Mouse (Mus musculus): ENCODE measurements around the gene Rad52. TPM values are rescaled to one million over a fixed set of nuclear protein-coding genes. Genes with fewer than 3 reads are reported as not detected.

The Rad52 gene
- total RNA-seq (2014; rRNA removed) = 10.5 and 11.5 TPM in 2 replicates
- polyA plus RNA-seq (2012; rRNA removed) = 7.9 and 10.3 TPM in 2 replicates

DNA sequence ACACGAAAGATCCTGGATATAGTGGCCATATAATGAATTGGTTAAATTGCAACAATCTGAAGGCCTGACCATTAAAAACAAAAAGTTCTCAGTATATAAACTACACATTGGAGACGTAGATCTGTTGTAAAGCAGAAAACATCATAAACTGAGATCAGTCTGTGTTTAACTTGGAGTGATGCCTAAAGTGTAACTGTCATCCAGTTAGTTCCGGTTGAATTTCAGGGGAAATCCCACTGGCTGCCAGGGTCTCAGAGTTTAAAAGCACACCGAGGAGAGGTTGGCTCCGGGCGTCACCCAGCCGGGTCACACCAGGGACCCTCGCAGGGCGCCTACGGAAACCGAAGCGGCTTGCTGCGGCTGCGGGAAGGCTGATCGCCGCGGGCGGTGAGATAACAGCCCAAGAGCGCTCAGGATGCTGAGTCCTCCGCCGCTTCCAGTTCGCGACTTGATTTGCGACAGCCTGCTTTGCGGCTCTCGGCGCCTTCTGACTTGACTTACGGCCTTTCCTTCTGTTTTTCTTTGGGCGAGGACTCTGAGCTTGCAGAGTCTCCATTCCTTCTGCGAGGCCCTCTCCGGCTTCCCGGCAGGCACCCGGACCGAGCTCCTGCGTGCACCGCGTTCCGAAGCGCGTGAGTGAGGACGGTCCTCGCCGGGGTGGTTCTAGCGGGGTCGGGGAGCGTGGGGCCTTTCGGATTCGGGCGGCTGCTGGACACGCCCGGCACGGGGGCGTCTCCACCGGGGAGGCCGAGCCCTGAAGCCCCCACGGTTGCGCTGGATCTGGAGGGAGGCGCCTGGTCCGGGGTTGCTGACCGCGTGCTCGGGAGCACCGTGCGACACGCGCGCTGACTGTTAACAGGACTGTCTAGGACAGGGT, at the start of gene Rad52:
TSS of gene Rad52 (plus strand) at position 495 of the 877 bp plus-strand sequence.
- DNase-seq (ENCODE audit: extremely low read depth, low read depth, low spot score) = peak; percentile 84
- H3K27me3 ChIP-seq (ENCODE audit: control insufficient read depth, insufficient read depth, low read length) = no peaks in the 10 kb centered on the region
- no peaks in the 10 kb centered on the region for H3K36me3 ChIP-seq (ENCODE audit: control insufficient read depth, insufficient read depth, low read length)
- no peaks in the 10 kb centered on the region for H3K4me1 ChIP-seq (ENCODE audit: control insufficient read depth, insufficient read depth, low read length)
- H3K9ac ChIP-seq (ENCODE audit: low read depth, low read length) = peak within 1 kb of the TSS; percentile 95
- peak within 1 kb of the TSS; percentile 81 for H3K27ac ChIP-seq (replicated peaks; ENCODE audit: insufficient read depth, low read depth, low read length)
- under 1% methylated on average over 67 of the region's 67 CpGs for WGBS
- peak within 1 kb of the TSS; percentile 95 for H3K4me3 ChIP-seq (ENCODE audit: insufficient read depth, low read depth, low read length)
- H3K79me2 ChIP-seq (ENCODE audit: control insufficient read depth, insufficient read depth, low read length) = peaks cover 12% of the 10 kb centered on the region; the same call in 1 of the 2 replicates
- TF ChIP-seq CTCF (IDR thresholded peaks at IDR 0.05; ENCODE audit: low read depth, low read length) = no peak
- peak; percentile 57; the same call in 1 of the 2 replicates for TF ChIP-seq POLR2A (IDR thresholded peaks at IDR 0.05; ENCODE audit: extremely low read depth, insufficient read depth, low read length)

DNA sequence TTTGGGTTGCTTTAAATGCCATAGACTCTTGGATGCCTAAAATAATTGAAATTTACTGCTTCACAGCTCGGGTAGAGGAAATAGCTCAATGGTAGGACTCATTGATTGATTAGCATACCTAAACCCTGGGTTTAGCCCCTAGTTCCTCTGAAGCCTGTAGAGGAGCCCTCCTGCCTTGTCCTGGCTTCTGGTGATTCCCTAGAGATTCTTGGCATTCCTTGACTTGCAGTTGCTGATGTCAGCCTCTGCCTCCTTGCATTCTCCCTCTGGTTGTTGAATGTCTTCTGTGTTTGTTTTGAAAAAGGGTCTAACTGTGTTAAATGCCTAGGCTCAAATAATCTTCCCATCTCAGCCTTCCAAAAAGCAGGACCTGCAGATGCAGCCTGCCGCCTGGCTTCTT, 48.3 kb upstream of the Rad52 start:
- no peaks in the 10 kb centered on the region for H3K27me3 ChIP-seq (ENCODE audit: control insufficient read depth, insufficient read depth, low read length)
- H3K9ac ChIP-seq (ENCODE audit: low read depth, low read length) = no peak overlapping the region
- TF ChIP-seq POLR2A (IDR thresholded peaks at IDR 0.05; ENCODE audit: extremely low read depth, insufficient read depth, low read length) = no peak
- TF ChIP-seq CTCF (IDR thresholded peaks at IDR 0.05; ENCODE audit: low read depth, low read length) = no peak
- H3K79me2 ChIP-seq (ENCODE audit: control insufficient read depth, insufficient read depth, low read length) = no peaks in the 10 kb centered on the region
- H3K4me1 ChIP-seq (ENCODE audit: control insufficient read depth, insufficient read depth, low read length) = no peaks in the 10 kb centered on the region
- no peak overlapping the region for H3K27ac ChIP-seq (replicated peaks; ENCODE audit: insufficient read depth, low read depth, low read length)
- 82% methylated on average over 2 of the region's 2 CpGs for WGBS
- no peak overlapping the region for H3K4me3 ChIP-seq (ENCODE audit: insufficient read depth, low read depth, low read length)
- H3K36me3 ChIP-seq (ENCODE audit: control insufficient read depth, insufficient read depth, low read length) = no peaks in the 10 kb centered on the region
- no peak for DNase-seq (ENCODE audit: extremely low read depth, low read depth, low spot score)

DNA sequence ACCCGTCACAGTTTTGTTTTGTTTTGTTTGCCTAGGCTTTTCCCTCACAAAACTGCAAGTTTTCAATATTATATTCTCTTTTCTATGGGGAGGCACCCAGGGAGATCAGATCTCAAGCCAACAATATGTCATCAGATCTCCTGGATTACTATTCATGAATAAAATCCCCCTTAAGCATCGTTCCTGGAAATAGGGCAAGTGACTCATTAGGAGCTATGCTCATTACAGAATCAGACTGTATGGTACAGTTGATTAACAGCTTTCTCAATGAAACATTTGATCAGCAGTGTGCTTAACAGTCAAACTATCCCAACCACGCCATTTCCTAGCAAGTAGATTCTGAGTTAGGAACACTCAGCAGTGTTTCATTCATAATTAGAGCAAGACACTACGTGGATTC, 47.0 kb upstream of the Rad52 start:
- Histone ChIP-seq H3K4me3 (ENCODE audit: insufficient read depth, low read depth, low read length) (no peak overlapping the region), H3K4me1 (ENCODE audit: control insufficient read depth, insufficient read depth, low read length) (no peaks in the 10 kb centered on the region), H3K27me3 (ENCODE audit: control insufficient read depth, insufficient read depth, low read length) (no peaks in the 10 kb centered on the region), H3K9ac (ENCODE audit: low read depth, low read length) (no peak overlapping the region), H3K27ac (replicated peaks; ENCODE audit: insufficient read depth, low read depth, low read length) (no peak overlapping the region), H3K36me3 (ENCODE audit: control insufficient read depth, insufficient read depth, low read length) (no peaks in the 10 kb centered on the region), H3K79me2 (ENCODE audit: control insufficient read depth, insufficient read depth, low read length) (no peaks in the 10 kb centered on the region)
- no peak for DNase-seq (ENCODE audit: extremely low read depth, low read depth, low spot score)
- TF ChIP-seq CTCF (IDR thresholded peaks at IDR 0.05; ENCODE audit: low read depth, low read length) (no peak), POLR2A (IDR thresholded peaks at IDR 0.05; ENCODE audit: extremely low read depth, insufficient read depth, low read length) (no peak)
- 95% methylated on average over 4 of the region's 4 CpGs for WGBS

DNA sequence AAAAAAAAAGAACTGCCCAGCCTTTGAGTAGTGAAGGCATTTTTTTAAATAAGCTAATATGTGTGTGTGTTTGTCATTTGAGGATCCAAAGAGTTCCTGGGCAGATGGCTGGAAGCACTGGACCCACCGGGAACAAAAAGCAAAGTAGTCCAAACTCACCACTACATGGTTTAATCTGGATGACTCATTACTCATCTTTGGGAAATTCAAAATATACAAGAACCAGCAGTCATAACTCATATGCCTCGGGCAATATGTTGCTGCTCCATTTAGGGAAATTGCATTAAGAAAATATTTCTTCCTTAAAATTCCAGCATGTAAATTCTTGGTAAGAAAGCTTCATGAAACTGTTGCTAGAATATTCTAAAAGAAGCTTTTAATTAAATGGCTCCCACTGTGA, 42.3 kb upstream of the Rad52 start:
- Histone ChIP-seq H3K27ac (replicated peaks; ENCODE audit: insufficient read depth, low read depth, low read length) (no peak overlapping the region), H3K27me3 (ENCODE audit: control insufficient read depth, insufficient read depth, low read length) (no peaks in the 10 kb centered on the region), H3K79me2 (ENCODE audit: control insufficient read depth, insufficient read depth, low read length) (no peaks in the 10 kb centered on the region), H3K9ac (ENCODE audit: low read depth, low read length) (no peak overlapping the region), H3K4me3 (ENCODE audit: insufficient read depth, low read depth, low read length) (no peak overlapping the region), H3K4me1 (ENCODE audit: control insufficient read depth, insufficient read depth, low read length) (no peaks in the 10 kb centered on the region), H3K36me3 (ENCODE audit: control insufficient read depth, insufficient read depth, low read length) (no peaks in the 10 kb centered on the region)
- TF ChIP-seq POLR2A (IDR thresholded peaks at IDR 0.05; ENCODE audit: extremely low read depth, insufficient read depth, low read length) (no peak), CTCF (IDR thresholded peaks at IDR 0.05; ENCODE audit: low read depth, low read length) (no peak)
- WGBS = 91% methylated on average over 2 of the region's 2 CpGs
- no peak for DNase-seq (ENCODE audit: extremely low read depth, low read depth, low spot score)

DNA sequence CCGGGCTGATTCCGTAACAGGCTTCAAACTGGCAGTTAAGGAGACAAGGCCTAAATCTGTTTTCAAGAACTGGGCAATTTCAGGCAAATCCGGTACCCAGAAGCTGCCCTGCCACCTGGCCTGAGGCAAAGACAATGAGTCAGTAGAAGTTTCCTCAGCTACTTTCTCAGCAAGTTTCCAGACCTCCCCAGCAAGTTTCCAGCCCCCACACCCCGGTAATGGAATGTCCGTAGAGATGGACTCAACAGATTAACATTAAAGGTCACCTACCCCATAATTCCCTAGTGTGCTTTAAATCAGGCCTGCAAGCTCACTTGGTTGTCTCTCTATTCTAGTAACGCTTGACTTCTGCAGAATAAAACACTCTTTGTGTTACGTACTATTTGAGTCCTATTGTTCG, 41.0 kb upstream of the Rad52 start:
- no peak for TF ChIP-seq POLR2A (IDR thresholded peaks at IDR 0.05; ENCODE audit: extremely low read depth, insufficient read depth, low read length)
- TF ChIP-seq CTCF (IDR thresholded peaks at IDR 0.05; ENCODE audit: low read depth, low read length) = no peak
- WGBS = 91% methylated on average over 8 of the region's 8 CpGs

More for the DNA sequence above, 41.0 kb upstream of the Rad52 start:
- Histone ChIP-seq H3K4me3 (ENCODE audit: insufficient read depth, low read depth, low read length) (no peak overlapping the region), H3K79me2 (ENCODE audit: control insufficient read depth, insufficient read depth, low read length) (no peaks in the 10 kb centered on the region), H3K27me3 (ENCODE audit: control insufficient read depth, insufficient read depth, low read length) (no peaks in the 10 kb centered on the region), H3K27ac (replicated peaks; ENCODE audit: insufficient read depth, low read depth, low read length) (no peak overlapping the region), H3K36me3 (ENCODE audit: control insufficient read depth, insufficient read depth, low read length) (no peaks in the 10 kb centered on the region), H3K9ac (ENCODE audit: low read depth, low read length) (no peak overlapping the region), H3K4me1 (ENCODE audit: control insufficient read depth, insufficient read depth, low read length) (no peaks in the 10 kb centered on the region)
- DNase-seq (ENCODE audit: extremely low read depth, low read depth, low spot score) = no peak
